Mouse (Mus musculus) gastrocnemius, adult 2 months (tissue): Measurements from ENCODE around the gene Nr1i2. TPM values are rescaled to one million over a fixed set of nuclear protein-coding genes. Genes with fewer than 3 reads are reported as not detected.
"Not testable (repeated sequence)": the region's sequence is repeated elsewhere in the genome, so short reads cannot be mapped to it uniquely, and the experiment has no call there.

Experiments
- DNase-seq: peaks from one replicate; pipeline ENCODE4 v3.0.0; 2022
- H3K27ac ChIP-seq: fragments of 200-600 bp; 2 replicates; pipeline ENCODE4 v1.8.1; 2022; ENCODE audit warnings: mild to moderate bottlenecking
- H3K4me3 ChIP-seq: fragments of 200-600 bp; 2 replicates; pipeline ENCODE4 v1.8.1; 2022; ENCODE audit warnings: mild to moderate bottlenecking, moderate library complexity
- CTCF ChIP-seq: fragments of 200-600 bp; IDR thresholded peaks from 2 replicates; pipeline ENCODE4 v1.8.1; 2022; ENCODE audit warnings: antibody characterized with exemption, mild to moderate bottlenecking, moderate library complexity
- intact Hi-C: fragments of 180-260 bp; cut with DNase I; formaldehyde crosslinking; loops from one replicate; pipeline ENCODE4 v1.15.1; 2025
- long read RNA-seq, 2 experiments: library from polyadenylated mRNA; stranded (forward); transcript quantifications; one replicate each; pipeline ENCODE4 v2.0.0; 2021
- total RNA-seq, 2 experiments: library from RNA; stranded (reverse); gene quantifications; 2 replicates each; pipeline ENCODE4 v1.2.3; 2021

The Nr1i2 gene
- total RNA-seq: not detected
- long read RNA-seq, experiment 1: 0 reads
- long read RNA-seq, experiment 2: 0 reads

DNA sequence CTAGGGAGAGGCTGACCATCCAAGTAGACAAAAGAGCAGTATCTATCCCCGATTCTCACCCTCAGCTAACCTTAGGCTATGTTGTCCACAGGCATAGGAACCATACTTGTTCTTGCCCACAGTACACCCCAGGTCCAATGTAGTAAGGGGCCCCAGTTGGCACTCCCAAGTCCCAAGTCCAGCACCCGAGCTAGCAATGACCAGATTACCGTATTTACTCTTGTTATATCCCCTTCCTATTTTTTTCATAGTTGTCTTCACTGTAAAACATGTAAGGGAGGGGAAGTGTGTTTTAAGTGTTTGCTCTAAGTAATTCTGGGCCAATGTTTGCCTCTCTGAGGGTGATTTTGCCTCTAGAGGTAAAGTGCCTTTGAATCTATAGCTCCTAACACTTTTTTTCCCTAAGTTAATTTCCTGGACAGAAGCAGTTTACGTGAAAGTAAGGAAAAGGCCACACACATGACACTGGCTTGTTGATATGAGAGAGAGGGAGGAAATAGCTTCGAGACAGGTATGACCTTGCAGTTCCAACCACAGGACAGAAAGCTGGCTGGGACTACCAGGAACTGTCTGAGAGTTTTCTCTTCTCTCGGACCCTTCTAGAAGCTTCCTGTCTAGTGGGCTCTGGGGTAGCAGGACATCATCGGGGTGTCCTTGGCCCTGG lies at the start of gene Nr1i2:
TSS of gene Nr1i2 (minus strand) at position 140 of the 664 bp plus-strand sequence.
- TF ChIP-seq CTCF: no peak
- DNase-seq: no peak
- Histone ChIP-seq H3K4me3 (no peak within 1 kb of the TSS), H3K27ac (no peak within 1 kb of the TSS)
- intact Hi-C loops: no loop called here

DNA sequence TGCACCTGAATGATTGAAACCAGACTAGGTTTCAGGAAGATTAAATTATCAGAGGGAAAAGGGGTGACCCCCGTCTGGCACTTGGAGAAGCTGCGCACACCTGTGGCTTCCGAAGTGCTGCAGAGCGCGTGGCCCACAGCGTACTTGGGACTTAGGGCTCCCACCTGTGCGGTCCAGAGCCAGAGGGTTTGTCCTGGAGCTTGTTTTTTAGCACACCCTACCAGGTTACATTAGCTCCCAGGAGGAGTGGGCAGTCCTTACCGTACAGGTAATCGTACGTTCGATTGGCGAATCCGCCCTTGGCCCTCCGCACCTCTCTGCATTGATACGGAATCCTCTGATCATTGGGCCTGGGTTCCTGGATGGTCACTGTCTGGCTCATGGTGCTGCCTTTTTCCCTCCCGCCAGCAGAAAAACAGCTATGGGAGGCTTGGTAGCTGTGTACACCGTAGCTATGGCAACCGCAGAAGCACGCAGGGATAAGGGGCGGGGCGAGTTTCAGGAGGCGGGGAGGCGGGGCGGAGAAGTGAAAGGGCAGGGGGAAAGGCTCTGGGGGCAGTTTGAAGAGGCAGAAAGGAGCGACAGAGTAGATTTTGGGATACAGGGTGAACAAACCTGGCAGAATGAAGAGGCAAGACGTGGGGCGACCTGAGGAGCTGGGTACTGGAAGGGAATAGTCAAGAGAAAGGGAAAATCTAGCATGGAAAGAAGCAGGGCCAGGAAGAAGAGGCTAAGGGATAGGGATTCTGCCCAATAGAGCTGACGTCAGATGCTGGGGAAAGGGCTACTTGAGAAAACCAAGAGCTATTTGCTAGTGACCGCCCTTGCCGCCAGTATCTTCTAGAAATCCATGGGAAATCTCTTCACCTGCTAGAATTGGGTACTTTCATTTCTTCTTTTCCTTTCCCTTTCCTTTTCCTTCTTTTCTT lies 47.0 kb upstream of the Nr1i2 start, which contains the start of gene Maats1:
TSS of gene Maats1 (minus strand) at position 748 of the 929 bp plus-strand sequence.
- Histone ChIP-seq H3K27ac (peak within 1 kb of the TSS; percentile 51), H3K4me3 (peak within 1 kb of the TSS; percentile 66)
- peak; percentile 85 for DNase-seq
- intact Hi-C loops: no loop called here
- TF ChIP-seq CTCF: no peak

DNA sequence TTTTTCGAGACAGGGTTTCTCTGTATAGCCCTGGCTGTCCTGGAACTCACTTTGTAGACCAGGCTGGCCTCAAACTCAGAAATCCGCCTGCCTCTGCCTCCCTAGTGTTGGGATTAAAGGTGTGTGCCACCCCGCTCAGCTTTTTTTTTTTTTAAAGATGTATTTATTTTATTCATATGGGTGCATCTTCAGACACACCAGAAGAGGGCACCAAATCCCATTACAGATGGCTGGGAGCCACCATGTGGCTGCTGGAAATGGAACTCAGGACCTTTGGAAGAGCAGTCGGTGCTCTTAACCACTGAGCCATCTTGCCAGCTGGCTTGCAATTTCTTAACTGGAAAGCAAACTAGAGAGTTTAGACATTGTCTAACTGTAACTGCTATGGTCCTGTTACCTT lies 43.5 kb upstream of the Nr1i2 start:
- intact Hi-C loops, DNase-seq, H3K27ac ChIP-seq, H3K4me3 ChIP-seq: not testable (repeated sequence)
- TF ChIP-seq CTCF: peak; percentile 19; the same call in 1 of the 2 replicates

DNA sequence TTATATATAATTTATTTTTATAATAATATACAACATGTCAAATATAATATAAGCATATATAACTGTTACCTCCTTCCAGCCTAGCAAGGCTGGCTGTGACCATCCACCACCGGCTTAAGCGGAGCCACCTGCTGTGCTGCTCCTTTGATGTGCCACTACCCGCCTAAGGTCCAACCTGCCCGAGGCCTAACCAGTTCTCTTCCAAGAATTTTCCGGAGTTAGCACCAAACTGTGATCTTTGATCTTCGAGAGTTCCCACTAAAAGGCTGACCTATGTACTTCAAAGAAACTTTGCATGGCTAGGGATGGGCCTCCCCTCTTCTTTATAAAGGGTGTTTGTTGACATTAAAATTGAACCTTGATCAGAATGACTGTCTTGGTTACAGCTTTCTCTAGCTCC lies 39.8 kb upstream of the Nr1i2 start:
- TF ChIP-seq CTCF: no peak
- Histone ChIP-seq H3K27ac (no peak overlapping the region), H3K4me3 (no peak overlapping the region)
- no peak for DNase-seq
- intact Hi-C loops: no loop called here

DNA sequence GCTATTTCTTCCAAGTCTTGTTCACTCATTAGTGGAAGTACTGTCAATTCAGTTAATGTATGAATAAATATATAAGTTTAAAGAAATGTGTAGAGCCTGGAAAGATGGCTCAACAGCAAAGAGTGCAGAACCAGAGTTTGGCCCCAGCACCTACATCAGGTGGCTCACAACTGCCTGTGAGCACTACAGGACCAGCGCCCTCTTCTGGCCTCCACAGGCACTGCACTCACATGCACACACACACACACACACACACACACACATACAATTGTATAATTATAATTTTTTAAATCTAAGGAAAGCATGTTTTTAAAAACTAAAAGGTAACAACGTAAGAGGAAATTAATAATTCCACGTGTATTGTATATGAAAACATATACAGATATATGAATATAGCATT lies 34.7 kb upstream of the Nr1i2 start:
- peak; percentile 15; the same call in 1 of the 2 replicates for TF ChIP-seq CTCF
- H3K4me3 ChIP-seq: no peak overlapping the region
- intact Hi-C loops: no loop called here
- no peak for DNase-seq
- no peak overlapping the region for H3K27ac ChIP-seq

DNA sequence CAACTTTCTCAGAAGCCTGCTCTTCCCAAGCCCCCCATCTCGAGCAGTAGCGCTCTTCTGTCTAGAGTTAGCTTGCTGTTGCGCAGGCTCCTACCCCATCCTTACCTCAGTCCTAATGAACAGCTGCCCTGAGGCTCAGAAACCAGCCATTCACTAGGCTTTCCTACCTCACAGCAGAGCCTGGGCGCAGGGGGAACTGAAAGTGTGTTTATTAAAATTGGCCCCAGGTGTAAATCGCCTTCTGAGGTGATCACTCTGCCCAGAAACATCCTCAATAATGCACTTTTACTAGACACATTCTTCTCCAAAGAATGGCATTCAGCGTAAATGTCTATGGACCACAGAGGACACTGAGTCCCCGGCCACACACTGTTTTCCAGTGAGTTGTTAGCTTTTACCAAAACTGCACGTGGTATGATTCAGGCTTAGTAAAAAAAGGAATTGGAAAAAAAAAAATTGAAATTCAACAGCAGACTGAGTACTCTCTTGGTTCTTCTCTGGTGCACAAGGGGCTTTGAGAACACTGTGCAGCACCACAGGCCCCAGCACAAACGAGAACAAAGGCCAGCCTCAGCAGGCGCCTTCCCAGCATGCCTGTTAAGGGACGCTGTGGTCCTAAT lies 32.3 kb upstream of the Nr1i2 start:
- no peak for TF ChIP-seq CTCF
- intact Hi-C loops: no loop called here
- no peak overlapping the region for H3K27ac ChIP-seq
- no peak overlapping the region for H3K4me3 ChIP-seq
- no peak for DNase-seq

DNA sequence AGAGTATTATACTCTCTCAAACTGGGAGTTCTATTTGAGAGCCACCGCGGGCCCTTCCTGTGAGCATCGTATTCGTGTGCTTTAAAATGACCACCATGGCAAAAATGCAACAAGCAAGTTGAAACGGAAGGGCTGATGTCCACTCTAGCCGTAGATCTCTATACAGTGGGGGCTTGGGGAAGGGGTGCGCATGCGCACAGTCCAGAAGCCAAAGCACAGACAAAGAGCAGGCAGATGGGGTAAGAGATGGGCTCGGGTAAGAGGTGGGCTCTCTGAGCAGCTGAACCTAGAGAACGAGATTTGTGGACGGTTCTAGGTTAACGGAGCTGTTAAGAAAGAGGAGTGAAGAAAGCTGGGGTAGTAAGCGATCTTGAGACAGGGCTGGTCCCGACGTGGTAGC lies 29.7 kb upstream of the Nr1i2 start:
- Histone ChIP-seq H3K4me3 (no peak overlapping the region), H3K27ac (no peak overlapping the region)
- intact Hi-C loops: no loop called here
- TF ChIP-seq CTCF: no peak
- no peak for DNase-seq

DNA sequence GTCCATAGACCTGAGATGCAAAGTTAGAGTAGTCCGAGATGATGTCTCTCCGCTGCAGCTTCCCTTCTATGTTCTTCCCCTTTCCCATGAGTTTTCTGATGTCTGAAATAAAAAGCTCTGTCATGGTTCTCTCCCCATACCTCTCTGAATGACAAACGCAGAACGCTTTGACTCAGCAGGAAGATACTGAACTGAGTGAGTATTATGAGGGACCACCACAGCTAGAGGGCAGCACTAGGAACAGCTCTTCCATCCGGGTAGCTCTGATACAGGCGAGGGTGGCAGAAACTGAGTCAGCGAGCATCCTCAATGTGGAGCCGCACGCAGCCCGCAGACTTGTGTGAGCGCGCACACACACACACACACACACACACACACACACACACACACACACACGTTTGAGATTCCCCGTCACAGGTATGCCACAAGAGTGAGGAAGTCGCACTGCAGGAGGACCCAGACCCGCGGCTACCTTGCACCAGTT lies 26.9 kb upstream of the Nr1i2 start:
- TF ChIP-seq CTCF: peak; percentile 62
- DNase-seq: peak; percentile 36
- Histone ChIP-seq H3K27ac (no peak overlapping the region), H3K4me3 (no peak overlapping the region)
- intact Hi-C loops: no loop called here

DNA sequence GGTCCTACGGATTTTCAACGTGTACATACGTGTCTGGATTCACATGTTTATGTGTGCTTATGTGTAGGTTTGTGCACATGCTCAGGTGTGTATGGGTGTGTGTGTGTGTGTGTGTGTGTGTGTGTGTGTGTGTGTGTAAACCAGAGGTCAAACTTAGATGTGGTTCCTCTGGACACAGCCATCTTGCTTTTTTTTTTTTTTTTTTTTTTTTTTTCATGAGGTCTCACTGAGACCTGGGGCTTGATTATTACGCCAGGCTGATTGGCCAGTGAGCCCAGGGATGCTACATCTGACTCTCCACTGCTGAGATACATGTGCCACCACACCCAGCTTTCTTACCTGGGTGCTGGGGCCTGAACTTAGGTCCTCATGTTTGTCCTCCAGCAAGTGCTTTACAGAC lies 24.5 kb upstream of the Nr1i2 start:
- intact Hi-C loops: no loop called here
- H3K27ac ChIP-seq: no peak overlapping the region
- H3K4me3 ChIP-seq: no peak overlapping the region
- no peak for TF ChIP-seq CTCF
- no peak for DNase-seq

DNA sequence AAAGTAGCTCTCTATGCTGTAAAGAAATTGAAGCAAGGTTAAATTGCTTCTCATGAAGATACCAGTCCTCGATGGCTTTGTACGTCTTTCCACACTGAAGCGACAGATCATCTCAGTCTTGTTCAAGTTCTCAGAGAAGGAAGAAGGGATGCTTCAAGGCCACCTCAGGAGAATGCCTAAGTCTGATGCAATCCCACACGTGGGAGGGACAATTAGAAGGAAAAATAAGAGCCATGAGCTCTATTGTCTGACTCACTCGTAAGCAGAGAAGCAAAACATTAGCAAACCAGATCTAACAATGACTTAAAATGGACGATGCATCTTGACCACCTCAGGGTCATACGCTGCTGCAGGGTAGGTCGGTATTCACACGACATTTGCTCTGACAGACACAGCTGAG lies 23.9 kb upstream of the Nr1i2 start:
- no peak for TF ChIP-seq CTCF
- intact Hi-C loops: no loop called here
- DNase-seq: no peak
- Histone ChIP-seq H3K4me3 (no peak overlapping the region), H3K27ac (no peak overlapping the region)

DNA sequence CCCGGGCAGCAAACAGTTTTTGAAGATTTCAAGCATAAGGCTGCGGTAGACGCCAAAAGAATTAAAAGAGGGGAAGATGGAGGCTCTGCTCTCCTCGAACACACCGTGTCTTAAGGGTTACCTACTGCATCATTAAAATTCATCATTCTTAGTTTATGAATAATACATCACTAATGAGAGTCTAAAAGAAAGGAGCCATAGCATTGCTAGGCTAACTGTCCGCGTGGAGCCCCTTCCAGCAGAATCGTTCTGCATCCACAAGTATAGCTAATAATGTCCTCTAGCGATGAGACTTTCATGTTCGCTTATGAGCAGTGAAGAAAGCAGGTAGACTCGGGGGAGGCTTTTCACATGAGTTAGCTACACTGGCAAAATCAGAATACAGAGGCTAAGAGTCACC lies 13.6 kb upstream of the Nr1i2 start:
- no peak for DNase-seq
- intact Hi-C loops: no loop called here
- no peak for TF ChIP-seq CTCF

DNA sequence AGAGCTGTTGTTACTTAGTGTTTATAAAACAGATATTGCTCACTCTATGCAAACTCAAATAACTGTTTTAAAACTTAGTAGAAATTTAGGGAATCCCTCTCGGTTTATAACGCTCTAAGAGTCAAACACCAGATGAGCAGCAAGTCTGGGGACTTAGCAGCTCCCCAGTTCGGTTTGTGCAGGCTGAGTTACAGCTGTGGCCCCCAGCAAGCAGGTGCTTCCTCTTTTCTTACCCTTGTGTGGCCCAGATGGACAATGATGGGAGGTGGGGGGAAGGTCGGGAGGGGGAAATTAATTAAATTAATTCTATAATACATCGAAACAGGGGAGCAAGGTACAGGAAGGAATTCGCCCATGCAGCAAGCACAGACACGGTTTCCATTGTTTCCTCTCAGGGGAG lies 13.0 kb upstream of the Nr1i2 start:
- intact Hi-C loops: no loop called here
- Histone ChIP-seq H3K4me3 (no peak overlapping the region), H3K27ac (no peak overlapping the region)
- no peak for TF ChIP-seq CTCF
- no peak for DNase-seq

More for the DNA sequence above, 13.6 kb upstream of the Nr1i2 start:
- Histone ChIP-seq H3K4me3 (no peak overlapping the region), H3K27ac (no peak overlapping the region)

DNA sequence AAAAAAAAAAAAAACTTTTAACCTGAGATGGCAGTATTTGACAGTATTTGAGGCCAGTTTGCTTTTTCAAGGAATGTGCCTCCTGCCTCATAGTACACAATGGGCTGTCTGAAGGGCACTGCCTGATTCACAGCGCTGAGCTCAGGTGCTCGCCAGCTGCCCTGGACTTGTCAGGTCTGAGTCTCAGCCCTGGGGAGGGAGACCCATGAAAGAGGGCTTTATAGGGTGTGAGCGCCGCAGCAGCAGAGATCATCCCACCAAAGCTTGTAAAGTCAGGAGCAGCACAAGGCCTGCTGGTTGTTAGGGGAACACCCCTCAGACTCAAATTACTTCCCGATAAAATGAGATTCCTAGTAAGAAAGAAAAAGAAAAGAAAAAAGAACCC lies 12.6 kb upstream of the Nr1i2 start:
- DNase-seq: no peak
- Histone ChIP-seq H3K27ac (no peak overlapping the region), H3K4me3 (no peak overlapping the region)
- TF ChIP-seq CTCF: no peak
- intact Hi-C loops: no loop called here
